Mouse (Mus musculus): ENCODE measurements around the gene Oxct1. TPM values are rescaled to one million over a fixed set of nuclear protein-coding genes. Genes with fewer than 3 reads are reported as not detected.

Oxct1 gene
- total RNA-seq, 2 experiments from 2014 or later, result 266 to 585 TPM

- Histone ChIP-seq H3K4me3 (no peak overlapping the region), H3K27ac (no peak overlapping the region)
- no peak for TF ChIP-seq CTCF (IDR thresholded peaks at IDR 0.05)
- intact Hi-C loops (cut with DNase I), result no loop called here
- no peak for DNase-seq
Observed at GRCm38 (mm10) chr15:3999144-3999543, 27.0 kb upstream of the Oxct1 start.

- intact Hi-C loops (cut with DNase I), result no loop called here
- no peak for DNase-seq
- no peak for TF ChIP-seq CTCF (IDR thresholded peaks at IDR 0.05)
Observed at GRCm38 (mm10) chr15:4000536-4000935, 25.6 kb upstream of the Oxct1 start.

GRCm38 (mm10) chr15:4013873-4014272 is 12.3 kb upstream of the Oxct1 start:
- TF ChIP-seq CTCF (IDR thresholded peaks at IDR 0.05), result no peak
- Histone ChIP-seq H3K27ac (no peak overlapping the region), H3K4me3 (no peak overlapping the region)
- intact Hi-C loops (cut with DNase I), result no loop called here
- no peak for DNase-seq

More at GRCm38 (mm10) chr15:4000536-4000935, 25.6 kb upstream of the Oxct1 start:
- Histone ChIP-seq H3K27ac (no peak overlapping the region), H3K4me3 (no peak overlapping the region)

- no peak for TF ChIP-seq CTCF (IDR thresholded peaks at IDR 0.05)
- intact Hi-C loops (cut with DNase I), result no loop called here
- H3K27ac ChIP-seq, result peak overlapping the region; percentile 61
- no peak overlapping the region for H3K4me3 ChIP-seq
- no peak for DNase-seq
Observed at GRCm38 (mm10) chr15:4020711-4021110, 5.5 kb upstream of the Oxct1 start.

- intact Hi-C loops (cut with DNase I), result no loop called here
- DNase-seq, result no peak
- TF ChIP-seq CTCF (IDR thresholded peaks at IDR 0.05), result no peak
Observed at GRCm38 (mm10) chr15:4023747-4024146, 2.4 kb upstream of the Oxct1 start.

GRCm38 (mm10) chr15:4024726-4025507 is 1.3 kb upstream of the Oxct1 start:
- intact Hi-C loops (cut with DNase I), result loop anchor here (5.0 kb wide), 1 partner anchor 63 kb away; no protein-coding TSS in a partner anchor
- Histone ChIP-seq H3K27ac (peak overlapping the region; percentile 96), H3K4me3 (peak overlapping the region; percentile 92)
- TF ChIP-seq CTCF (IDR thresholded peaks at IDR 0.05), result no peak
- DNase-seq, result no peak

More at GRCm38 (mm10) chr15:4023747-4024146, 2.4 kb upstream of the Oxct1 start:
- H3K4me3 ChIP-seq, result no peak overlapping the region
- no peak overlapping the region for H3K27ac ChIP-seq

- H3K4me3 ChIP-seq, result peak overlapping the region; percentile 92
- H3K27ac ChIP-seq, result peak overlapping the region; percentile 96
- no peak for DNase-seq
- intact Hi-C loops (cut with DNase I), result loop anchor here (5.0 kb wide), 1 partner anchor 63 kb away; no protein-coding TSS in a partner anchor
- no peak for TF ChIP-seq CTCF (IDR thresholded peaks at IDR 0.05)
Observed at GRCm38 (mm10) chr15:4025508-4025904, 677 bp upstream of the Oxct1 start.

GRCm38 (mm10) chr15:4026831-4027584 is 825 bp downstream of the Oxct1 start:
- Histone ChIP-seq H3K4me3 (peak overlapping the region; percentile 92), H3K27ac (peak overlapping the region; percentile 96)
- peak; percentile 3; the same call in 1 of the 2 replicates for TF ChIP-seq CTCF (IDR thresholded peaks at IDR 0.05)
- intact Hi-C loops (cut with DNase I), result loop anchor here (1.0 to 5.0 kb wide), 2 partner anchors 31 to 65 kb away; no protein-coding TSS in a partner anchor
- peak; percentile 92 for DNase-seq

- intact Hi-C loops (cut with DNase I), result loop anchor here (1.0 to 5.0 kb wide), 2 partner anchors 32 to 66 kb away; no protein-coding TSS in a partner anchor
- no peak for TF ChIP-seq CTCF (IDR thresholded peaks at IDR 0.05)
- Histone ChIP-seq H3K27ac (peak overlapping the region; percentile 96), H3K4me3 (peak overlapping the region; percentile 92)
- no peak for DNase-seq
Observed at GRCm38 (mm10) chr15:4027671-4028410, 1.7 kb downstream of the Oxct1 start.

GRCm38 (mm10) chr15:4028411-4028700 is 2.2 kb downstream of the Oxct1 start:
- peak overlapping the region; percentile 96 for H3K27ac ChIP-seq
- H3K4me3 ChIP-seq, result no peak overlapping the region

GRCm38 (mm10) chr15:4028960-4029359 is 2.8 kb downstream of the Oxct1 start:
- no peak for TF ChIP-seq CTCF (IDR thresholded peaks at IDR 0.05)
- intact Hi-C loops (cut with DNase I), result loop anchor here (5.0 kb wide), 1 partner anchor 67 kb away; no protein-coding TSS in a partner anchor
- DNase-seq, result no peak
- H3K4me3 ChIP-seq, result no peak overlapping the region
- H3K27ac ChIP-seq, result 0 out of 2 replicates have a peak overlapping the region, but pooled peaks have one; percentile 3

More at GRCm38 (mm10) chr15:4028411-4028700, 2.2 kb downstream of the Oxct1 start:
- DNase-seq, result no peak
- intact Hi-C loops (cut with DNase I), result loop anchor here (5.0 kb wide), 1 partner anchor 66 kb away; no protein-coding TSS in a partner anchor
- no peak for TF ChIP-seq CTCF (IDR thresholded peaks at IDR 0.05)
